8 mouse cellular contexts compared by ENCODE assay signal in genomic region chr19:5725029-5725707, GRCm38 (mm10). TPM values are rescaled to one million over a fixed set of nuclear protein-coding genes. Genes with fewer than 3 reads are reported as not detected.
DNase-seq lines count a peak whose midpoint lies in the region; ATAC-seq and TF ChIP-seq lines count a peak whose summit lies in the region.
"Had no signal": no experiment of that assay in that cellular context is flagged by ENCODE, and none has a peak within 500 bp of the region (broad histone marks: within the 10 kb centered on the region; RNA-seq: fewer than 3 reads in every experiment).

No protein-coding gene starts in this region.

- ATAC-seq in limb, embryonic 14.5 days (ENCODE audit: low FRiP score, low read depth): peak; percentile 35
- ATAC-seq in neural tube, embryonic 12.5 days (ENCODE audit: low FRiP score, low read depth): no peak

- peak overlapping the region; percentile 60 for H3K9ac ChIP-seq in limb, embryonic 14.5 days (ENCODE audit: low read depth, low read length, severe bottlenecking)
- H3K9ac ChIP-seq in neural tube, embryonic 12.5 days: peak overlapping the region; percentile 44

- intact Hi-C loops in heart, postnatal 14 days (cut with DNase I): loop anchor here (2.0 to 5.0 kb wide), 2 partner anchors 14 to 158 kb away; partner anchors contain the start of gene Ap5b1

- 82% methylated on average over 12 of the region's 12 CpGs for WGBS in forebrain, embryonic 10.5 days
- 74% methylated on average over 12 of the region's 12 CpGs for WGBS in limb, embryonic 14.5 days
- 76% methylated on average over 12 of the region's 12 CpGs for WGBS in neural tube, embryonic 12.5 days

- peak overlapping the region; percentile 61 for H3K4me2 ChIP-seq in limb, embryonic 14.5 days (replicated peaks; ENCODE audit: low read depth, low read length, severe bottlenecking)
- peak overlapping the region; percentile 94 for H3K4me2 ChIP-seq in neural tube, embryonic 12.5 days (replicated peaks)

- peaks cover 69% of the 10 kb centered on the region for H3K36me3 ChIP-seq in forebrain, embryonic 10.5 days (replicated peaks)
- H3K36me3 ChIP-seq in limb, embryonic 14.5 days (ENCODE audit: control insufficient read depth, insufficient read depth, low read length): peaks cover 39% of the 10 kb centered on the region
- H3K36me3 ChIP-seq in neural tube, embryonic 12.5 days: peaks cover 48% of the 10 kb centered on the region

- peaks cover 17% of the 10 kb centered on the region for H3K27me3 ChIP-seq in forebrain, embryonic 10.5 days (ENCODE audit: poor library complexity, severe bottlenecking)
- no peaks in the 10 kb centered on the region for H3K27me3 ChIP-seq in limb, embryonic 14.5 days (ENCODE audit: control insufficient read depth, insufficient read depth, low read length)
- H3K27me3 ChIP-seq in neural tube, embryonic 12.5 days (replicated peaks): no peaks in the 10 kb centered on the region

- H3K9me3 ChIP-seq in forebrain, embryonic 10.5 days: no peaks in the 10 kb centered on the region
- H3K9me3 ChIP-seq in limb, embryonic 14.5 days (ENCODE audit: control insufficient read depth, low read length): no peaks in the 10 kb centered on the region
- H3K9me3 ChIP-seq in neural tube, embryonic 12.5 days: no peaks in the 10 kb centered on the region

- peak overlapping the region; percentile 88 for H3K4me3 ChIP-seq in forebrain, embryonic 10.5 days
- H3K4me3 ChIP-seq in limb, embryonic 14.5 days (replicated peaks; ENCODE audit: low read length): peak overlapping the region; percentile 41
- peak overlapping the region; percentile 36; the same call in 1 of the 2 replicates for H3K4me3 ChIP-seq in neural tube, embryonic 12.5 days

- TF ChIP-seq POLR2A in limb, embryonic 14.5 days (IDR thresholded peaks at IDR 0.05; ENCODE audit: borderline replicate concordance, extremely low read depth, insufficient read depth, insufficient read length): no peak

- peak; percentile 80 for DNase-seq in adipocyte (ENCODE audit: low spot score)
- DNase-seq in forebrain, embryonic 10.5 days (ENCODE audit: extremely low spot score, low spot score): no peak
- peak; percentile 74 to 82 for DNase-seq in heart, postnatal 14 days
- peak; percentile 64 for DNase-seq in limb, embryonic 14.5 days (ENCODE audit: low spot score)
- DNase-seq in cerebellum, adult 11-12 months: no peak
- DNase-seq in layer of hippocampus, adult 18-20 months (ENCODE audit: low spot score in 2 of 2): no peak

- peak overlapping the region; percentile 76 for H3K27ac ChIP-seq in forebrain, embryonic 10.5 days
- 0 out of 2 replicates have a peak overlapping the region, but pooled peaks have one; percentile 33 for H3K27ac ChIP-seq in limb, embryonic 14.5 days (replicated peaks; ENCODE audit: low read depth, low read length)
- H3K27ac ChIP-seq in neural tube, embryonic 12.5 days: no peak overlapping the region

- peaks cover 57% of the 10 kb centered on the region for H3K4me1 ChIP-seq in forebrain, embryonic 10.5 days
- H3K4me1 ChIP-seq in limb, embryonic 14.5 days (ENCODE audit: control insufficient read depth, insufficient read depth, low read length): peaks cover 32% of the 10 kb centered on the region
- peaks cover 47% of the 10 kb centered on the region for H3K4me1 ChIP-seq in neural tube, embryonic 12.5 days

RNA-seq across cellular contexts. Expression of gene Ehbp1l1, which starts 0.9 kb away (rescaled TPM):
- polyA plus RNA-seq in forebrain, embryonic 10.5 days (2016; fragmentation: Nextera tagmentation; extraction: Ambion mirVana): 6.6 and 8.4 TPM in 2 replicates
- 100 to 1,000 TPM; 124 to 141 TPM for total RNA-seq in heart, postnatal 14 days (2021)
- polyA plus RNA-seq in limb, embryonic 14.5 days (2012; rRNA removed): 51.0 and 51.1 TPM in 2 replicates
- polyA plus RNA-seq in limb, embryonic 14.5 days (2014; fragmentation: Nextera tagmentation; extraction: Ambion mirVana): 20.0 and 25.4 TPM in 2 replicates
- 10.1 and 10.5 TPM in 2 replicates for polyA plus RNA-seq in neural tube, embryonic 12.5 days (2016; fragmentation: Nextera tagmentation; extraction: Ambion mirVana)
- 10 to 100 TPM; 13.9 to 17.2 TPM for total RNA-seq in layer of hippocampus, adult 18-20 months (2021)

RNA-seq across cellular contexts. Expression of gene Fam89b, which starts 4.3 kb away (rescaled TPM):
- polyA plus RNA-seq in forebrain, embryonic 10.5 days (2016; fragmentation: Nextera tagmentation; extraction: Ambion mirVana): 120 and 127 TPM in 2 replicates
- 10 to 100 TPM; 38.6 to 40.1 TPM for total RNA-seq in heart, postnatal 14 days (2021)
- 169 and 253 TPM in 2 replicates for polyA plus RNA-seq in limb, embryonic 14.5 days (2012; rRNA removed)
- 125 TPM in 2 replicates for polyA plus RNA-seq in limb, embryonic 14.5 days (2014; fragmentation: Nextera tagmentation; extraction: Ambion mirVana)
- polyA plus RNA-seq in neural tube, embryonic 12.5 days (2016; fragmentation: Nextera tagmentation; extraction: Ambion mirVana): 193 and 195 TPM in 2 replicates
- total RNA-seq in layer of hippocampus, adult 18-20 months (2021): 10 to 100 TPM; 28.5 to 28.6 TPM

RNA-seq across cellular contexts. Expression of gene Ltbp3, which starts 15.5 kb away (rescaled TPM):
- polyA plus RNA-seq in forebrain, embryonic 10.5 days (2016; fragmentation: Nextera tagmentation; extraction: Ambion mirVana): 2.6 and 4.9 TPM in 2 replicates
- total RNA-seq in heart, postnatal 14 days (2021): 10 to 100 TPM; 47.2 to 55.5 TPM
- polyA plus RNA-seq in limb, embryonic 14.5 days (2012; rRNA removed): 341 and 441 TPM in 2 replicates
- polyA plus RNA-seq in limb, embryonic 14.5 days (2014; fragmentation: Nextera tagmentation; extraction: Ambion mirVana): 99.8 and 103 TPM in 2 replicates
- 10.6 and 12.6 TPM in 2 replicates for polyA plus RNA-seq in neural tube, embryonic 12.5 days (2016; fragmentation: Nextera tagmentation; extraction: Ambion mirVana)
- 10 to 100 TPM; 24.3 to 27.3 TPM for total RNA-seq in layer of hippocampus, adult 18-20 months (2021)

RNA-seq across cellular contexts. Expression of gene Kcnk7, which starts 21.0 kb away (rescaled TPM):
- 0.19 TPM in 1 of 2 replicates, not detected in the other for polyA plus RNA-seq in forebrain, embryonic 10.5 days (2016; fragmentation: Nextera tagmentation; extraction: Ambion mirVana)
- not detected for total RNA-seq in heart, postnatal 14 days (2021)
- polyA plus RNA-seq in limb, embryonic 14.5 days (2012; rRNA removed): 0.41 and 0.63 TPM in 2 replicates
- 0.65 and 0.81 TPM in 2 replicates for polyA plus RNA-seq in limb, embryonic 14.5 days (2014; fragmentation: Nextera tagmentation; extraction: Ambion mirVana)
- 0.19 TPM in 2 replicates for polyA plus RNA-seq in neural tube, embryonic 12.5 days (2016; fragmentation: Nextera tagmentation; extraction: Ambion mirVana)
- not detected for total RNA-seq in layer of hippocampus, adult 18-20 months (2021)
- total RNA-seq: hematopoietic stem cell, adult 5-6 weeks had no signal

RNA-seq across cellular contexts. Expression of gene Pcnx3, which starts 36.5 kb away (rescaled TPM):
- polyA plus RNA-seq in forebrain, embryonic 10.5 days (2016; fragmentation: Nextera tagmentation; extraction: Ambion mirVana): 26.8 and 27.1 TPM in 2 replicates
- 10 to 100 TPM; 24.0 to 24.9 TPM for total RNA-seq in heart, postnatal 14 days (2021)
- polyA plus RNA-seq in limb, embryonic 14.5 days (2012; rRNA removed): 101 and 160 TPM in 2 replicates
- 31.8 and 32.3 TPM in 2 replicates for polyA plus RNA-seq in limb, embryonic 14.5 days (2014; fragmentation: Nextera tagmentation; extraction: Ambion mirVana)
- 30.3 and 32.4 TPM in 2 replicates for polyA plus RNA-seq in neural tube, embryonic 12.5 days (2016; fragmentation: Nextera tagmentation; extraction: Ambion mirVana)
- total RNA-seq in layer of hippocampus, adult 18-20 months (2021): 10 to 100 TPM; 58.3 to 68.6 TPM

Comparison
In these comparisons a context has a peak if more than half of its experiments do, and no peak if none do; other contexts are left out.
1. DNase-seq: peak in adipocyte (single experiment), heart, postnatal 14 days (2 of 2) and limb, embryonic 14.5 days (single experiment); none in forebrain, embryonic 10.5 days (single experiment), cerebellum, adult 11-12 months (single experiment) and layer of hippocampus, adult 18-20 months (0 of 2).
2. H3K4me3 ChIP-seq: peak in every context shown above with its lines; median percentile 88 in forebrain, embryonic 10.5 days; 41 in limb, embryonic 14.5 days; 36 in neural tube, embryonic 12.5 days.